Mouse (Mus musculus): ENCODE measurements around the gene Strn4. TPM values are rescaled to one million over a fixed set of nuclear protein-coding genes. Genes with fewer than 3 reads are reported as not detected.

The Strn4 gene
- polyA plus RNA-seq, 1 experiment = 83.0 TPM

GRCm38 (mm10) chr7:16839427-16840108 is 23.9 kb downstream of the Strn4 start:
- Histone ChIP-seq H3K9me3 (no peaks in the 10 kb centered on the region), H3K27me3 (replicated peaks) (no peaks in the 10 kb centered on the region), H3K4me1 (peaks cover 85% of the 10 kb centered on the region), H3K36me3 (replicated peaks; ENCODE audit: low read length) (peaks cover 66% of the 10 kb centered on the region), H3K4me3 (replicated peaks) (peak overlapping the region; percentile 48)
- TF ChIP-seq FLI1 (IDR thresholded peaks at IDR 0.05; ENCODE audit: low read length) (no peak), GATA1 (IDR thresholded peaks at IDR 0.05; ENCODE audit: borderline replicate concordance, low read length) (no peak)

- H3K36me3 ChIP-seq (replicated peaks; ENCODE audit: low read length) = peaks cover 60% of the 10 kb centered on the region
- no peaks in the 10 kb centered on the region for H3K27me3 ChIP-seq (replicated peaks)
- H3K9me3 ChIP-seq = no peaks in the 10 kb centered on the region
- H3K4me1 ChIP-seq = peaks cover 85% of the 10 kb centered on the region
- no peak overlapping the region for H3K4me3 ChIP-seq (replicated peaks)
- TF ChIP-seq GATA1 (IDR thresholded peaks at IDR 0.05; ENCODE audit: borderline replicate concordance, low read length) (no peak), FLI1 (IDR thresholded peaks at IDR 0.05; ENCODE audit: low read length) (no peak)
These were observed 24.4 kb downstream of the Strn4 start for GRCm38 (mm10) chr7:16840109-16840491.

- Histone ChIP-seq H3K4me3 (replicated peaks) (peak overlapping the region; percentile 73), H3K27me3 (replicated peaks) (no peaks in the 10 kb centered on the region), H3K36me3 (replicated peaks; ENCODE audit: low read length) (peaks cover 63% of the 10 kb centered on the region), H3K9me3 (no peaks in the 10 kb centered on the region), H3K4me1 (peaks cover 87% of the 10 kb centered on the region)
- no peak for TF ChIP-seq GATA1 (IDR thresholded peaks at IDR 0.05; ENCODE audit: borderline replicate concordance, low read length)
- no peak for TF ChIP-seq FLI1 (IDR thresholded peaks at IDR 0.05; ENCODE audit: low read length)
These were observed 25.4 kb downstream of the Strn4 start for GRCm38 (mm10) chr7:16841078-16841477.

- peaks cover 87% of the 10 kb centered on the region for H3K4me1 ChIP-seq
These were observed 26.2 kb downstream of the Strn4 start for GRCm38 (mm10) chr7:16841561-16842560.

GRCm38 (mm10) chr7:16842645-16843063 is 27.0 kb downstream of the Strn4 start, which contains the start of gene Prkd2:
TSS of gene Prkd2 (plus strand) at chr7:16842902.
- H3K4me3 ChIP-seq (replicated peaks) = peak within 1 kb of the TSS; percentile 93
- peaks cover 66% of the 10 kb centered on the region for H3K36me3 ChIP-seq (replicated peaks; ENCODE audit: low read length)

More at GRCm38 (mm10) chr7:16841561-16842560, 26.2 kb downstream of the Strn4 start:
- H3K36me3 ChIP-seq (replicated peaks; ENCODE audit: low read length) = peaks cover 66% of the 10 kb centered on the region
- H3K9me3 ChIP-seq = no peaks in the 10 kb centered on the region
- peak overlapping the region; percentile 93 for H3K4me3 ChIP-seq (replicated peaks)
- no peaks in the 10 kb centered on the region for H3K27me3 ChIP-seq (replicated peaks)
- TF ChIP-seq FLI1 (IDR thresholded peaks at IDR 0.05; ENCODE audit: low read length) (no peak), GATA1 (IDR thresholded peaks at IDR 0.05; ENCODE audit: borderline replicate concordance, low read length) (no peak)

GRCm38 (mm10) chr7:16843441-16844171 is 27.9 kb downstream of the Strn4 start:
- H3K4me1 ChIP-seq = peaks cover 78% of the 10 kb centered on the region
- peak overlapping the region; percentile 93 for H3K4me3 ChIP-seq (replicated peaks)
- TF ChIP-seq FLI1 (IDR thresholded peaks at IDR 0.05; ENCODE audit: low read length) = no peak

More at GRCm38 (mm10) chr7:16842645-16843063, 27.0 kb downstream of the Strn4 start, which contains the start of gene Prkd2:
- TF ChIP-seq FLI1 (IDR thresholded peaks at IDR 0.05; ENCODE audit: low read length) = peak; percentile 60; the same call in 1 of the 2 replicates
- no peak for TF ChIP-seq GATA1 (IDR thresholded peaks at IDR 0.05; ENCODE audit: borderline replicate concordance, low read length)
- Histone ChIP-seq H3K27me3 (replicated peaks) (no peaks in the 10 kb centered on the region), H3K9me3 (no peaks in the 10 kb centered on the region), H3K4me1 (peaks cover 87% of the 10 kb centered on the region)

GRCm38 (mm10) chr7:16844696-16845071 is 29.0 kb downstream of the Strn4 start:
- H3K4me3 ChIP-seq (replicated peaks) = peak overlapping the region; percentile 93

More at GRCm38 (mm10) chr7:16843441-16844171, 27.9 kb downstream of the Strn4 start:
- H3K27me3 ChIP-seq (replicated peaks) = no peaks in the 10 kb centered on the region
- no peaks in the 10 kb centered on the region for H3K9me3 ChIP-seq
- H3K36me3 ChIP-seq (replicated peaks; ENCODE audit: low read length) = peaks cover 66% of the 10 kb centered on the region

GRCm38 (mm10) chr7:16845072-16845819 is 29.6 kb downstream of the Strn4 start:
- Histone ChIP-seq H3K4me3 (replicated peaks) (peak overlapping the region; percentile 93), H3K4me1 (peaks cover 72% of the 10 kb centered on the region), H3K27me3 (replicated peaks) (no peaks in the 10 kb centered on the region), H3K9me3 (no peaks in the 10 kb centered on the region), H3K36me3 (replicated peaks; ENCODE audit: low read length) (peaks cover 66% of the 10 kb centered on the region)
- TF ChIP-seq GATA1 (IDR thresholded peaks at IDR 0.05; ENCODE audit: borderline replicate concordance, low read length) (no peak), FLI1 (IDR thresholded peaks at IDR 0.05; ENCODE audit: low read length) (no peak)

More at GRCm38 (mm10) chr7:16844696-16845071, 29.0 kb downstream of the Strn4 start:
- H3K9me3 ChIP-seq = no peaks in the 10 kb centered on the region
- peaks cover 73% of the 10 kb centered on the region for H3K4me1 ChIP-seq
- no peak for TF ChIP-seq FLI1 (IDR thresholded peaks at IDR 0.05; ENCODE audit: low read length)
- TF ChIP-seq GATA1 (IDR thresholded peaks at IDR 0.05; ENCODE audit: borderline replicate concordance, low read length) = no peak
- H3K27me3 ChIP-seq (replicated peaks) = no peaks in the 10 kb centered on the region
- peaks cover 66% of the 10 kb centered on the region for H3K36me3 ChIP-seq (replicated peaks; ENCODE audit: low read length)

Measured in megakaryocyte, embryonic 14.5 days (primary cell).